Mouse (Mus musculus): ENCODE measurements at regions not wholly inside any gene's neighbourhood (a gene's known extent, or its start where the extent isn't known, plus 50 kb on each side); places are given as distances from the start of the nearest gene placed in this dataset.

- DNase-seq (ENCODE audit: low spot score): no peak
Measured at GRCm38 (mm10) chr7:115300241-115300640, 556.7 kb downstream of the Insc start.

- no peak for DNase-seq (ENCODE audit: low spot score)
Measured at GRCm38 (mm10) chr7:115308377-115308776, 564.9 kb downstream of the Insc start.

GRCm38 (mm10) chr7:115310400-115311225 lies 567.1 kb downstream of the Insc start:
- DNase-seq (ENCODE audit: low spot score): no peak

DNA sequence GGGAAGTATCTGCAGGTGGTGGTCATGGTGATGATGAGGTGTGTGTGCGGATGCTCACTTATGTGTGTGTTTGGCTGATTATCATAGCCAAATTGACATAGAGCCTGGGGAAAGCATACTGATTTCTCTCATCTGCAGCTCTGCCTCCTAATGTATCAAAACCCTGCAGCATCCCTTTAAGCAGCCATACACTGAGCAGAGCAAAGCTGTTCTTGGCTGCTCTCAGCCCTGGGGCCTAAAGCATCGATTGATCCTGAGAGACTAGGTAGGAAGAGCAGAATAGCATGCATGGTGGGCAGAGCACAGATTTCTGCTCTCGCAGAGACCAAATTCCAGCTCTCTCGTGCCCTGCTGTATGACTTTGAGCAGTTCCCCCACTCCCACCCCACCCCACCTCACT lies 576.0 kb downstream of the Insc start:
- no peak for DNase-seq (ENCODE audit: low spot score)

DNA sequence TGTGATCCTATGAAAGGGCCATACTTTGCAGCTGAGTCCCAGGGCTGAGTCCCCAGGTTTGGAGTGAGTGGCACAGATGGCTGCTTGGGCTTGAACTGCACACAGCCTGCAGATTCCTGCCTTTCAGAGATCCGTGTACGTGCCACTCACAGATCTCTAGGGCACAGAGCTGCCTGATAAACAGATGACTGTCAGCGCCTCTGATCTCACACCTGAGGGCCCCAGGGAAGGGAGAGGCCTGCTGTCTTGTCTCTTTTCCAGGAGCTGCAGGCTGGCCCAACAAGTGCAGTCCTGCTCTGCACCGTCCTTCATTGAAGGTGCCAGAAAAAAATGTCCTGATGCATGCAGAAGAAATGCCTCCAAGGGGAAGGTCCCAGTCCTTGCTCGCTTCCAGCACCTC lies 579.5 kb downstream of the Insc start:
- DNase-seq (ENCODE audit: low spot score): no peak

GRCm38 (mm10) chr7:115328300-115328699 lies 584.8 kb downstream of the Insc start:
- DNase-seq (ENCODE audit: low spot score): no peak

DNA sequence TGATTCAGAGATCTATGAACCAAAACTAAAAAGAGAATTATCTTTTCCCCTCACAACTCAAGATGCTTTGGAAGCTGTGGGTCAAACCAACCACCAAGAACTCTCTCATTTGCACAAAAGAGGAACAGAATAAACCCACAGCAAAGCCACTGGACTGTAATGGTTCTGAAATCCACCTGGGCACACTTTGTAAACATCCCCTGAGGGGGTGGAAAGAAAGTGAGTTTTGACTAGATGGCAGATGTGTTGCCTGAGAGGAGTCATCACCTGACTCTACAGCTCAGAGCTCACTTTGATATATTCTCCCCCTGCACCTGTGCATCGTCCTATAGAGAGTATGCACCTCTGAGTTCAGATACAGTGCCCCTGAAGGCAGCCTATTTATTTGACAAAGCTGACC lies 588.2 kb downstream of the Insc start:
- no peak for DNase-seq (ENCODE audit: low spot score)

GRCm38 (mm10) chr7:115333046-115333577 lies 589.6 kb downstream of the Insc start:
- DNase-seq (ENCODE audit: low spot score): no peak

GRCm38 (mm10) chr7:115335051-115335450 lies 591.6 kb downstream of the Insc start:
- no peak for DNase-seq (ENCODE audit: low spot score)

- DNase-seq (ENCODE audit: low spot score): no peak
Measured at GRCm38 (mm10) chr7:115340155-115340554, 596.7 kb downstream of the Insc start.

DNA sequence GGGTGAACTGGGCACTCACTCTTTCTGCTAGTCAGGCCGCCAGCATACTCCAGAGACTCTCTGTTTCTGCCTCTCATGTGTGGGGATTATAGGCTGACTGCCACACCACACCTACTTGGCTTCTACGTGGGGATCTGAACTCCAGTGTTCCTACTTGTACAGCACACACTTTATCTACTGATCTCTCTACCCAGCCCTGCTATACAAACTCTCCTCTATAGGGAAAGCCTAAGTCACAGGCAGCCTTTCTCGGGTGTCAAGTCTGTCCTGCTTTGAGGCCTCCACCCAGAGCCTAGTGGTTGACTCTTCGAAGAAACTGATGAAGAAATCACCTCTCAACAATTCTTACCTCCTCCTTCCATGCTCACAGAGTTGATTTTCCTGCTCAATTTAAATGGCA lies 597.5 kb downstream of the Insc start:
- DNase-seq (ENCODE audit: low spot score): no peak

- DNase-seq (ENCODE audit: low spot score): no peak
Measured at GRCm38 (mm10) chr7:115345749-115346148, 602.3 kb downstream of the Insc start.

DNA sequence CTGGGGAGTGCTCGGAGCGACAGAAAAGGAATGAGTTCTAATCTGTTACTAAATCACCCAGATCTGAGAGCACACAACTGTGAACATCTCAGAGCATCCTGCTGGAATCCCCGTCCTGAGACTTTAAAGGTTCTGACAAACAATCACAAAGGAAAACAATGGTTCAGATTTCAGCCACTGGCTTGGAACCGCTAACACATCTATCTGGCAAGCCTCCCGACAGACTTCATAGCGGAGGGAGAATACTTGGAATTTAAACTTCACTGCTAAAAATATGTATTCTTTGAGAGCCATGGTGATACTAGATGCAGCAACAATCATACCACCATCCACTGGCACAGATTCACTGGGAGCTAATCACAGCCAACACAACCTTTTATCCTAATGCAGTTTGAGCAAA lies 615.2 kb downstream of the Insc start:
- no peak for DNase-seq (ENCODE audit: low spot score)

- DNase-seq (ENCODE audit: low spot score): no peak
Measured at GRCm38 (mm10) chr7:115360142-115360541, 616.6 kb downstream of the Insc start.

DNA sequence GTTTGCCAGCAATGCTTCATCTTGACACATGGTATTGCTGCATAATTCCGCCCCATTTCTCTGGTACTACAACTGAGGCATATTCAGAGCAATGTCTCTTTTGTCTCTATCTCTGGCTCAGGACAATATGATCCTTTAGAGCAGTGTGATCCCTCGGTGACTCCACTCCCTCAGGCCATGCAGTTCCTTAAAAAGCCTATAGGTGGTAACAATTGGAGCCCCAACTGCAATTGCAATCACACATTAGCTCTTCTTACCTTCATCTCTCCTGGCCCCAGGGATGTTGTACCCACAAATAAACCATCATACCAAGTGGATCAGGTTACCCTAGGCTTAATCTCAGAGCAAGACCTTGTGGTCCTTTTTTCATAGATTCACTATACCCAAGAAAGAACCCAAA lies 618.6 kb downstream of the Insc start:
- no peak for DNase-seq (ENCODE audit: low spot score)

- peak; percentile 86 for DNase-seq (ENCODE audit: low spot score)
Measured at GRCm38 (mm10) chr7:115366910-115367309, 623.4 kb downstream of the Insc start.

- no peak for DNase-seq (ENCODE audit: low spot score)
Measured at GRCm38 (mm10) chr7:115371143-115371542, 627.6 kb downstream of the Insc start.

DNA sequence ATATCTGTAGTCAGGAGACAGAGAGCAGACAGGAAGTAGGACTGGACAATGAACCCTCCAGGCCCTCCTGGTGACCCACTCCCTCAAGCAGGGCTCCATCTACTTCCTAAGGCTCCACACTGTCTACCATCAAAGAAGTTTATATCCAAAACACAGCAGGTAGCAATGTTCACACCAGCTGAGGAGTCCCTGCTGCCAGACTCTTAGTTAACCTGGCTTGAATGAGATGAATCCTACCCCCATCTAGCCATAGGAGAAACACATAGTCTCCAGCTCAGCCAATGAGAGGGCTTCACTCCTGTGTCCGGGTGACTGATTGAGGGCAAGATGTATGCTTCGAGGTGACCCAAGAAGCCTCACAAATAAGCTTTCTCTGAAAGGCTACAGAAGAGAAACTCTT lies 629.4 kb downstream of the Insc start:
- DNase-seq (ENCODE audit: low spot score): no peak

DNA sequence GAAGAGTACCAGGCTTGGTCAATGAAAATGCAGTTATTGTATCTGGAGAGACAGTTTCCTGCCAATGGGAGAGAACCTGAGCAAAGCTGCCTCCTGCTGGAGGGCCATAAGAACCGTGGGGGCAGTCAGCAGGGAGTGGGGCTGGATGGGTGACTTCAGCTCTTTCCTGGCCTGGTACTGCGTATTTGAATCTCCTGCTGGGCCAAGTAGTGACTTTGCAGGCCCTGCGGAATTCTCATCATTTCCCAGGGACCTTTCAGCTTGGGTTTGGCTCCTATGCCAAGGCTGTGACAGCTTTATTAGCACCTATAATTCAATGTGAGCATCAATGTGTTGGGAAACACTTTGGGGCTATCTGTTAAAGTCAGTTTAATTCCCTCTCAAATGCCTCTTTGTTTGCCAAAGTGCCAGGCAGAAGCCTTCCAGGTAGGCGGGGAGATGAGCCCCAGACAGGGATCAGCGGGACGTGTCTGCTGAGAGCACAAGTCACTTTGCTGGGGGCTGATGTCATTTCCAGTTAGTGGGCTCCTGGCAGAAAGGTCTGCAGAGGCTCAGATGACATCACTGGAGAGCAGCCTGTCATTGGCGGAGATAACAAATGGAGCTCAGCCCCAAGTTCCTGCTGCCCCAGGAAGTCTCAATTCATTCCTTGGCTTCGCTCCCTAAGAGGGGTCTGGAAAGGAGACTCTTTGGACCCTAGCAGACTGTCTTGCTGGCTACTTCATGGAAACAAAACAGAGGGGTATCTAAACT lies 630.5 kb downstream of the Insc start:
- peak; percentile 40 for DNase-seq (ENCODE audit: low spot score)

DNA sequence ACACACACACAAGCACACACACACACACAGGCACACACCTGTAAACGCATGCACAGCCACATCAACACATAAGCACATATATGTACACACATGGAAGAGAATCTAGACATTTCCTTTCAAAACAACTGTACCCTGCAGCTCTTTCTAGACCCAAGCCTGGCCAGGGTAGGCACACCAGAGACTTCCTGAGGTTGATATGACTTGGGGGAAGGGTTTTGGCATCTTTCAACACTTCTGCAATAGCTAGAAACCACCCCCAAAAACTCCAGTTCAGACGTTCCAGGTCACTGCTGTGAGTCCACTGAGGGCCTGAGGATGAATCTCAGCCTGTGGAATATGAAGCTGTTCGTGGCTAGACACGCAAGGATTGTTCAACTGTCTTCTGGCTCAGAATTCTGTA lies 632.6 kb downstream of the Insc start:
- DNase-seq (ENCODE audit: low spot score): no peak

- no peak for DNase-seq (ENCODE audit: low spot score)
Measured at GRCm38 (mm10) chr7:115378836-115379235, 635.3 kb downstream of the Insc start.

DNA sequence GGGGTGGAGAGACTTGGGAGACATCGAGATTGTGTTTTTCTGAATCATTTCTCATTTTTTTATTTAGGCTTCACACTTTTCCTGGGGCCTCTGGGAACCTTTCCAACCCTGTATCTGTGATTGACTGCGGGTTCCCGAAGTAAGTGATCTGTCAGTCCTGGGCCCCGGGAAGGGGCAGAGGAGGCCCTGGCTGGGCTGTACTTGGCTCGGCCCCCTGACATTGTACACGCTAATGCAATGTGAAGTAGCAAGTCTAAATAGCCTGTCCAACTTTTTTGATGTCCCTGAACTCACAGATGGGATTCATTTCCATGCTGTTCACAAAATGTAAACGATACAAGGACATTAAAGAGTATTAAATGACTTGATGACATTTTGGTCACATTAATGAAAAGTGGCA lies 636.1 kb downstream of the Insc start:
- DNase-seq (ENCODE audit: low spot score): no peak

DNA sequence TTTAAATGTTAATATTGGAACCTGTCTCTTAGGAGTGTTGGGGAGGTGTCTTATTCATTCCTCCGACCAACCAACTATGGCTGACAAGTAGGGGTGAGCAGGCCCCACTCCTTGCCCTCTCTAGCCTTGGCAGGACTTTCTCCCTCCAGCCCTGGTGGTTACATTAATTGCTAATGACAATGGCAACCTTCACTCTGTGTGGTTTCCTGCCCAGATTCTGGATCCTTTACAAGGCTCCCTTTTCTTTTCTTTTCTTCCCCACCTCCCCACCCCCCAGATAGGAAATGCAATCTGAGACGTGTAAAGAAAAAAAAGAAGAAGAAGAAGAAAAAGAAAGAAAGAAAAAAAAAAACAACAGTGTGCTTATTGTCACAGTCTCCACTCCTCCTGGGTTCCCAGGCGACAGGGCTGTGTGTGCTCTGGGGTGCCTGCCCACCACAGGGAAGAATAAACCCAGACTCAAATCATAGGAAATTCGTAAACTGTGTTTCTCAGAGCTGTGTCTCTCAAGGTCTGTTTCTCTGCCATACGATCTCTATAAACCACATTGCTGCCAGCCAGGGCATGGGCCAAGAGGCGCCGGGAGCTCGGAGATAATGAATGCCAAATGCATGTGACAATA lies 637.6 kb downstream of the Insc start:
- peak; percentile 39 for DNase-seq (ENCODE audit: low spot score)

Measured in embryo, embryonic 10.5 days (tissue).